Mouse (Mus musculus) megakaryocyte, embryonic 14.5 days (primary cell): ENCODE measurements at regions not wholly inside any gene's neighbourhood (a gene's known extent, or its start where the extent isn't known, plus 50 kb on each side); places are given as distances from the start of the nearest gene placed in this dataset.

ENCODE experiments used
- FLI1 ChIP-seq: IDR thresholded peaks from 2 replicates; pipeline ENCODE4 v1.6.1; 2012; ENCODE audit warnings: low read length, inconsistent platforms, mixed read lengths
- GATA1 ChIP-seq: IDR thresholded peaks from 3 replicates; pipeline ENCODE4 v1.6.1; 2012; ENCODE audit warnings: mixed read lengths, low read length, inconsistent platforms, borderline replicate concordance

DNA sequence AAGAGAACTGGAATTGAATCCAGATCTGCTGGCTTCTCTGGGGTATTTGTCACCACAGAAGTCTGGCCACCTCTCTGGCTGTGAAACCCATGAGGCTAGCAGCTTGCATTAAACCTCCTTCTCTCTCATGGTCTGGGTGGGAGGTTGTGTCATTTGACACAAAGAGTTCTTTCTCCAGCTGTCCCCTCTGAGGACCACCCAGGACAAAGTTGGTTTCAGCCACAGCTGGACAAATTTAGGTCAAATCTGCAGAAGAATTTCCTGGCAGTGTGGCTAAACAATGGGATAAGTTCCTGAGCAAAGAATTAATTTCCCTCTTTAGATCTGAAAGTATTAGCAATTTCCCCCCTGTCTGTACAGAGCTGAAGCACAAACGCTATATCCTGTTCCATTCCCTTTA, 73.9 kb upstream of the Trib2 start:
- TF ChIP-seq GATA1 = no peak
- no peak for TF ChIP-seq FLI1
